Mouse (Mus musculus): Measurements from ENCODE around the gene Golt1a.
"Not testable (repeated sequence)": the region's sequence is repeated elsewhere in the genome, so short reads cannot be mapped to it uniquely, and the experiment has no call there.

The Golt1a gene

GRCm38 (mm10) chr1:133306842-133307241 is 2.8 kb upstream of the Golt1a start:
- peak; percentile 79 for DNase-seq (ENCODE audit: low read depth, low spot score)

DNA sequence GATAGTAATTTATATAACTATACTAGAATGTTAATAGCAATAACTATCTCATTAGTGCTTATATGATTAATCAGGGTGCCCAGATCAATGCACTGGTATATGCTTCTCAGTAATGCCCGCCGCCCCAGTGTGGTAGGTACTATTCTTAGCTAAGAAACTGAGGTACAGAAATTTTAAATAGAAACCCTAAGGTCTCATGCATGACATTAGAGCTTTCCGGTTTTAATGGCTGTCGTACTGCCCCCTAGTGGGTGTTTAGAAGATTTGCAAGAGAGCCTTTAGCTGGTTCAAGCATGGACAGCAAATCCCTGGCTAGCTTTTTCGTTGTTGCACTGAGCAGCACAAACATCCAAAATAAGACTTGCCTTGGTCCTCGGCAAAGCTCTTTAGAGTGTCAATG is 2.3 kb upstream of the Golt1a start:
- peak; percentile 70 for DNase-seq (ENCODE audit: low read depth, low spot score)

- DNase-seq (ENCODE audit: low read depth, low spot score): no peak
These were observed 1.6 kb downstream of the Golt1a start for GRCm38 (mm10) chr1:133311240-133311639.

GRCm38 (mm10) chr1:133311946-133312345 is 2.3 kb downstream of the Golt1a start:
- DNase-seq (ENCODE audit: low read depth, low spot score): peak; percentile 88

GRCm38 (mm10) chr1:133314364-133314763 is 4.8 kb downstream of the Golt1a start:
- DNase-seq (ENCODE audit: low read depth, low spot score): peak; percentile 70

DNA sequence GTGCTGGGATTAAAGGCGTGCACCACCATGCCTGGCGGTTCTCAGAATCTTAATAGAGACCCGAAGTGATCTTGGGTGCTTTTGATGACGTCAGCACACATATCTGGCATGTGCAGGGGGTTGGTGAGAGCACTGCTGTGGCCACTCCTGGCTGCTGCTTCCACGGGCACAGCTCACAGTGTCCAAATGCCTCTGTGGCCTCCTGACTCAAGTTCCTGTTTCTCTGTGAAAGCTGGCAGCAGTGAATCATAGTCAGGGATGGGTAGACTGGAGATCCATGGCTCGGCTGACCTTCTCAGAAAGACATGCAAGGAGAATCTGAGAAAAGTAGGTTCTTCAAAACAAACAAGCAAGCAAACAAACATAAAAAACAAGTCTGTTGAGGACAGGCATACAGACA is 6.2 kb downstream of the Golt1a start:
- DNase-seq (ENCODE audit: low read depth, low spot score): no peak

DNA sequence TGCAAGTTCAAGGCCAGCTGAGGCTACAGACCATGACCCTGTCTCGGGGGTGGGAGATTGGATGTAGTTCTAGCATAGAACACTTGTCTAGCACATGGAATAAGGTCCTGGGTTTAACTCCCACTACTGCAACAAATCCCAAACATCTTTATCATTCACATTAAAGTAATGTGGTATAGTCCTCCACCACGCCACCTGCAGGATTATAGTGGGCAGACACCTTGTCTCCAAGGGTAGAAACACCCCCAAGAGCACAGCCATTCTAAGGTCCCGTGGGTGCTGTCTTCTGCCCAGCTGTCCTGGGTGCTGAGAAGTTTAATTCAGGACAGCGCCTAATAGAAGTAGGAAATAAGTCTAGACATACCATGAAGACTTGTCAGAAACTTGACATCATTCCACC is 7.0 kb downstream of the Golt1a start:
- DNase-seq (ENCODE audit: low read depth, low spot score): no peak

- DNase-seq (ENCODE audit: low read depth, low spot score): peak; percentile 43
These were observed 7.5 kb downstream of the Golt1a start for GRCm38 (mm10) chr1:133317149-133317548.

- peak; percentile 68 for DNase-seq (ENCODE audit: low read depth, low spot score)
These were observed 11.8 kb downstream of the Golt1a start, which contains the start of gene Kiss1 for GRCm38 (mm10) chr1:133321267-133321925. Kiss1 (plus strand) TSS chr1:133321875.

- no peak for DNase-seq (ENCODE audit: low read depth, low spot score)
These were observed 13.7 kb downstream of the Golt1a start for GRCm38 (mm10) chr1:133323333-133323732.

- no peak for DNase-seq (ENCODE audit: low read depth, low spot score)
These were observed 16.4 kb downstream of the Golt1a start for GRCm38 (mm10) chr1:133325951-133326350.

DNA sequence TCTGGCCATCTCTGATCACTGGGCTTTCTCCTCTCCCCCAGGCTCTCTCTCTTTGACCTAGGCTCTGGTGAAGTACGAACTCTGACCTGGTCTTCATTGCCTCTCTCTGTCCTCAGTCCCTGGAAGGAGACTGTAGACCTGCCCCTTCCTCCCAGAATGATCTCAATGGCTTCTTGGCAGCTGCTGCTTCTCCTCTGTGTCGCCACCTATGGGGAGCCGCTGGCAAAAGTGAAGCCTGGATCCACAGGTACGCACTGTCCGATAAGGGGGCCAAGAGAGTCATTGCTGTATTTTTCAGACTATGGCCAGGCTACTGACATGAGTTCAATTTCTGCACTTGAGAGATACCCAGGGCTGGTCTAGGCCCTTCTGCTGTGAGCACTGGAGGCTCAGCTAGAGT is 17.5 kb downstream of the Golt1a start:
- DNase-seq (ENCODE audit: low read depth, low spot score): no peak

- no peak for DNase-seq (ENCODE audit: low read depth, low spot score)
These were observed 18.7 kb downstream of the Golt1a start for GRCm38 (mm10) chr1:133328299-133328795.

DNA sequence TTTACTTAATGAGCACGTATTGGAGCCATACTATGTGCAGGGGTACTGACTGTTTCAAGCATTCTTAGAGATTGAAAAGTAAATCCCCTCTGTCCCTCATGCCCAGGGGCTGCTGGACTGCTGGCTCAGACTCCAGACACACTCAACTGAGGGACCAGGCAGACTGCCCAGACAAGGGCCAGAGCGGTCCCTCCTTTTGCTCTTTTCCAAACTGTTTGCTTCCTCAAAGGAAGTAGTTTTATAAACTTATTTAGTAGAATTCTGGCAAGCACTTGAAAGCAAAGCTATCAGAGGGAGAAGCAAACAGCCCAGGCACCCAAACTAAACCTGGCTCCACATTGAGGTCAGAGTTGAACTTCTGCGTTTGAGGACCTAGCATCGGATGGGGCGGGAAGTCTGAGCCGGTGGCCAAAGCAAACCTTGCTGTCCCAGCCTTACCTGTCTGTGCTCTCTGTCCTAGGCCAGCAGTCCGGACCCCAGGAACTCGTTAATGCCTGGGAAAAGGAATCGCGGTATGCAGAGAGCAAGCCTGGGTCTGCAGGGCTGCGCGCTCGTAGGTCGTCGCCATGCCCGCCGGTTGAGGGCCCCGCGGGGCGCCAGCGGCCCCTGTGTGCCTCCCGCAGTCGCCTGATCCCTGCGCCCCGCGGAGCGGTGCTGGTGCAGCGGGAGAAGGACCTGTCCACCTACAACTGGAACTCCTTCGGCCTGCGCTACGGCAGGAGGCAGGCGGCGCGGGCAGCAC is 19.5 kb downstream of the Golt1a start:
- DNase-seq (ENCODE audit: low read depth, low spot score): no peak

GRCm38 (mm10) chr1:133329638-133329964 is 20.0 kb downstream of the Golt1a start:
- DNase-seq (ENCODE audit: low read depth, low spot score): no peak

DNA sequence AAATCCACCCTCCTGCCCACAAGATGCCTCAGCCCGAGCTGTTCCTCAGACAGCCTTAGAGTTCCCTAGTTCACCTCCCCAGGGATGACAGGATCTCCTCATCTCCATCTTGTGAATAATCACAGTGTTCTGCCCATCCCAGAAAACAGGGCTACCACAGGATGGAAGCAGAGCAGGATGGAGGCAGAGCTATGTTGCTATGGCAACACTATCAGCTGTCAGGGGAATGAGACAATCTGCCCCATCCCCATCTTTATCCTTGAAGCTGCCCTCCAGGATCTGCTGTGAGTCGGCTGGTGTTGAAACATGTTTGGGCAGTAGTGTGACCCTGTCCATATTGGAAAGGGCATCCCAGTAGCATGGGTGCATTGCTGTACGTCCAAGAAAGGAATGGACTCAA is 21.5 kb downstream of the Golt1a start:
- peak; percentile 62 for DNase-seq (ENCODE audit: low read depth, low spot score)

DNA sequence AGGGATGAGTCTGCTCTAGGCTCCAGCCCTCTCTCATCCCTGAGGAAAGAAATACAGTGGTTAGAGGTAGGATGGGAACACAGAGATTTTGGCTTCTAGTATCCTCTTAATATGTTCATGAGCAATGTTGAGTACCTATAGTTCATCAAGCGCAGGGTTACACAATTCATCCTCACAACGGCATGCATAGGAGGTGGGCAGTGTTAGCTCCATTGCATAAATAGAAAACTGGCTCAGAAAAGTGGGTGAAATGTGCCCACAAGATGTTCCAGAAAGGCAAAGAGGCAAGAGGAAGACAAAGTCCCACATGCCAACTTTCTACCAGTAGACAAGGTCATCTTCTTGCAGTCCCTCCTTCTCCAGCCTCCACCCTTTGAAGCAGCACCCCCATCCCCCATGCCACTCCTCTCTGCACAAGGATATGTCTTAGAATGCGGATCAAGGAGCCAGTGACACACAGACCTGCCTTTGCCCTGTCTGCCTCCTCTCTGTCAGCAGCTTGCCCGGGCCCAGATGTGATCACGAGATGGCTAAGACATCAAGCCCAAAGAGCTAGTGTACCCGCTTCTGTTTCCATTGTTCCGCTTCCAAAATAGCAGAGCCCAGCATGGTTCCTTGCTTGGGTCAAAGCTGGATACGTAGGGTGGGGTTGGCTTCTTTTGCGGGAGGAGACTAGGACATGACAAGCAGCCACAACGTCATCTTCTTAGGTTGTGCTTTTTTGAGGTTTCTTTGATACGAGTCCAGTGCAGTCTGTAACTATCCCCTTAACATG is 23.2 kb downstream of the Golt1a start:
- peak; percentile 78 for DNase-seq (ENCODE audit: low read depth, low spot score)

- peak; percentile 59 for DNase-seq (ENCODE audit: low read depth, low spot score)
These were observed 24.3 kb downstream of the Golt1a start for GRCm38 (mm10) chr1:133333937-133334336.

GRCm38 (mm10) chr1:133340403-133340802 is 30.8 kb downstream of the Golt1a start:
- not testable (repeated sequence) for DNase-seq (ENCODE audit: low read depth, low spot score)

DNA sequence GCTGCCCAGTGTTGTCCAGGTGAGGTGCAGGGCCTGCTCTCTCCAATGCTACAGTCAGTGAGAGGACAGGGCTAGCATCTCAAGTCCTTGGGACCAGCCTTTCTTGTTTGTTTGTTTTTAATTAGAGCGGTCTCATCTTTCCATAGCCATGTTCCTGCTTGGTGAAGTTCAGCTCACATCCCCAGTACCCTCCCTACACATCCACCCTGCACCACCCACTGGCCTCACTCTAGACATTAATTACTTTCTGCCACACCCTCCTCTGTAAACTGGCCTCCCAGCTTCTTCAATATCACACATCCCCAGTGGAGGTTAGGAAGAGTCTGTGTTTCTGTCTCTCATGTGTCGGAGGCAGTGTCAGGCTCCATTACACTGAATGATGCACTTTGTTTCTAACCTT is 34.8 kb downstream of the Golt1a start:
- DNase-seq (ENCODE audit: low read depth, low spot score): no peak

DNA sequence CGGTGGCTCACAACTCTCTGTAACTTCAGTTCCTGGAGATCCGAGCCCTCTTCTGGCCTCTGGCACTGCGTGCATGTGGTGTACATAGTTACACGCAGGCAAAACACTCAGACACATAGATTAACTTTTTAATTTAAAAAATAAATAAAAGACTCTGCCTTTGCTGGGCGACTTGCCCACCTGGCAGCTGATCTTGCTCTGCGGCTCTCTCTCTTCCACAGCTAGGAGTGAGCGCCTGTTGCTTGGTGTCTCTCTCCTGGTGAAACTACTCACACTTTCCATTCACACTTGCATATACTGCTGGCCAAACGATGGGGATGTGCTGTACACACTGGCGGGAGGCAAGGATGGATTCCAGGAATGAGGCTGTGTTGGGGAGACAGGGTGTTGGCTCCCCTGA is 36.9 kb downstream of the Golt1a start:
- no peak for DNase-seq (ENCODE audit: low read depth, low spot score)

GRCm38 (mm10) chr1:133347226-133347625 is 37.6 kb downstream of the Golt1a start:
- no peak for DNase-seq (ENCODE audit: low read depth, low spot score)

Data from brain, adult 2 months (tissue).